Mouse (Mus musculus) limb, embryonic 12.5 days (tissue): ENCODE data around the gene Pitpnm2. TPM values are rescaled to one million over a fixed set of nuclear protein-coding genes. Genes with fewer than 3 reads are reported as not detected.

ENCODE experiments used
- ATAC-seq: fragments of 200-750 bp; cut with Nextera tagmentation; 2 replicates; pipeline ENCODE4 v1.8.0; 2017; ENCODE audit warnings: low read depth, moderate TSS enrichment; ENCODE audit not compliant: insufficient number of reproducible peaks, insufficient read depth, low FRiP score, low TSS enrichment
- H3K27ac ChIP-seq: fragments of 300-500 bp; sonication (generic); 2 replicates; pipeline ENCODE4 v1.5.1; 2016; ENCODE audit warnings: mild to moderate bottlenecking, moderate library complexity
- H3K27me3 ChIP-seq: fragments of 300-500 bp; sonication (generic); 2 replicates; pipeline ENCODE4 v1.6.1; 2016; ENCODE audit warnings: mild to moderate bottlenecking, moderate library complexity
- H3K36me3 ChIP-seq: fragments of 300-500 bp; sonication (generic); 2 replicates; pipeline ENCODE4 v1.6.1; 2016; ENCODE audit warnings: mild to moderate bottlenecking, moderate library complexity
- H3K4me1 ChIP-seq: fragments of 300-500 bp; sonication (generic); replicated peaks from 2 replicates; pipeline ENCODE4 v1.6.1; 2016
- H3K4me2 ChIP-seq: fragments of 300-500 bp; sonication (generic); 2 replicates; pipeline ENCODE4 v1.6.1; 2016; ENCODE audit warnings: mild to moderate bottlenecking, moderate library complexity
- H3K4me3 ChIP-seq: fragments of 300-500 bp; sonication (generic); replicated peaks from 2 replicates; pipeline ENCODE4 v1.5.1; 2016; ENCODE audit warnings: mild to moderate bottlenecking
- H3K9ac ChIP-seq: fragments of 300-500 bp; sonication (generic); replicated peaks from 2 replicates; pipeline ENCODE4 v1.6.1; 2016; ENCODE audit warnings: mild to moderate bottlenecking, moderate library complexity
- H3K9me3 ChIP-seq: fragments of 300-500 bp; sonication (generic); 2 replicates; pipeline ENCODE4 v1.6.1; 2016; ENCODE audit warnings: mild to moderate bottlenecking, moderate library complexity
- WGBS: fragments of 180-500 bp; shearing (Covaris S2); methylation state at CpG from one replicate; pipeline ENCODE4 v1.1.7; 2016; 5-methylcytosine and 5-hydroxymethylcytosine counted together
- polyA plus RNA-seq: library from polyadenylated mRNA; unstranded; fragments of >200 nt; fragmentation: Nextera tagmentation; extraction: Ambion mirVana; gene quantifications from 2 replicates; pipeline ENCODE4 v1.2.1, GENCODE M21; 2016

Gene Pitpnm2
- polyA plus RNA-seq, 1 experiment from 2014 or later: 3.1 TPM

DNA sequence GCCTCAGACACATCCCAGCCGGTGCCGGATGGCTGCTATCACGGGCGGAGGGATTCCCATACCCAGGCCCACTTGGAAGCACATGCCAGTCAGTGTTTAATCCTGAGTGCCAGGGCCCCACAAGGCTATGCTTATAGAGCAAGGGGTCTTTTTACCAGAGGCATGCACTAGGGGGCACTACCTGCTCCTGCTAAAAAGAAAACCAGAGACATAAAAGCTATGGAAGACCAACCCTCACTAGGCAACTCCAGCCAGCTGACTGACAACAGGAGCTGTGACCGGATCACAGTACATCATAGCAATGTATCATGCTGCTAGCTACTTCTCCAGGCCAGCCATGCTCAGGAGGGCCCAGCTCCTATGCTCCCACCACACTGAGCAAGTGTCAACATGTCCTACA is 87.0 kb downstream of the Pitpnm2 start:
- Histone ChIP-seq H3K27ac (no peak overlapping the region), H3K4me1 (peaks cover 58% of the 10 kb centered on the region), H3K27me3 (no peaks in the 10 kb centered on the region), H3K36me3 (no peaks in the 10 kb centered on the region), H3K9ac (no peak overlapping the region), H3K9me3 (no peaks in the 10 kb centered on the region), H3K4me3 (no peak overlapping the region), H3K4me2 (no peak overlapping the region)
- ATAC-seq: no peak
- 52% methylated on average over 5 of the region's 5 CpGs for WGBS

- Histone ChIP-seq H3K4me1 (peaks cover 51% of the 10 kb centered on the region), H3K36me3 (no peaks in the 10 kb centered on the region), H3K4me3 (no peak overlapping the region), H3K27ac (no peak overlapping the region), H3K9ac (no peak overlapping the region), H3K27me3 (no peaks in the 10 kb centered on the region), H3K9me3 (no peaks in the 10 kb centered on the region), H3K4me2 (no peak overlapping the region)
- ATAC-seq: no peak
- 50% methylated on average over 10 of the region's 10 CpGs for WGBS
These were observed 87.7 kb downstream of the Pitpnm2 start for GRCm38 (mm10) chr5:124161831-124162230.

GRCm38 (mm10) chr5:124159453-124159852 is 90.1 kb downstream of the Pitpnm2 start:
- no peak for ATAC-seq
- no peak overlapping the region for H3K4me3 ChIP-seq
- 0 out of 2 replicates have a peak overlapping the region, but pooled peaks have one; percentile 31 for H3K9ac ChIP-seq
- no peak overlapping the region for H3K4me2 ChIP-seq
- no peaks in the 10 kb centered on the region for H3K9me3 ChIP-seq
- H3K27me3 ChIP-seq: no peaks in the 10 kb centered on the region
- WGBS: 8% methylated on average over 7 of the region's 7 CpGs
- H3K4me1 ChIP-seq: peaks cover 27% of the 10 kb centered on the region
- peak overlapping the region; percentile 37; the same call in 1 of the 2 replicates for H3K27ac ChIP-seq
- H3K36me3 ChIP-seq: no peaks in the 10 kb centered on the region

DNA sequence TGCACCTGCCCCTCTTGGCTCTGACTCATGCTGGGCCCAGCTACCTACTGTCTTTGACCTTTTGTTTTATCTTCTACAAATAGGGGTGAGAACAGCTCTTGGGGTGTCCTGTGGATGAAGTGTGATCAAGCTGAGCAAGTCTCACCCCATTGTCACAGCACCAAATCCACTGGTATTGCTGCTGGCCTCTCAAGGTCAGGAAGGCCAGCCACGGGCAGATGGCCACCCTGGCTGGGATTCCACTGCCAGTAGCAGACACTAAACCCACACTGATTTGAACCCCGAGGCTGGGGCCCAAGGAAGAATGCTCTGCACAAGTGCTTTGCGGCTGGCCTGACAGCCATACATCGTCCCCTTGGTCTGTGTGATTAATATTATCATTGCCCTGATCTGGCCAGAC is 91.3 kb downstream of the Pitpnm2 start:
- ATAC-seq: no peak
- Histone ChIP-seq H3K4me3 (no peak overlapping the region), H3K27me3 (no peaks in the 10 kb centered on the region), H3K9me3 (no peaks in the 10 kb centered on the region), H3K4me2 (no peak overlapping the region), H3K4me1 (peaks cover 16% of the 10 kb centered on the region), H3K27ac (no peak overlapping the region), H3K36me3 (no peaks in the 10 kb centered on the region), H3K9ac (no peak overlapping the region)
- 48% methylated on average over 4 of the region's 4 CpGs for WGBS

- 88% methylated on average over 5 of the region's 5 CpGs for WGBS
- no peak for ATAC-seq
These were observed 93.6 kb downstream of the Pitpnm2 start for GRCm38 (mm10) chr5:124155943-124156342.

GRCm38 (mm10) chr5:124152734-124153133 is 96.8 kb downstream of the Pitpnm2 start:
- no peaks in the 10 kb centered on the region for H3K9me3 ChIP-seq
- 82% methylated on average over 4 of the region's 4 CpGs for WGBS

More at GRCm38 (mm10) chr5:124155943-124156342, 93.6 kb downstream of the Pitpnm2 start:
- Histone ChIP-seq H3K27ac (no peak overlapping the region), H3K9me3 (no peaks in the 10 kb centered on the region), H3K27me3 (no peaks in the 10 kb centered on the region), H3K4me2 (no peak overlapping the region), H3K36me3 (no peaks in the 10 kb centered on the region), H3K4me3 (no peak overlapping the region), H3K4me1 (peaks cover 10% of the 10 kb centered on the region), H3K9ac (no peak overlapping the region)

DNA sequence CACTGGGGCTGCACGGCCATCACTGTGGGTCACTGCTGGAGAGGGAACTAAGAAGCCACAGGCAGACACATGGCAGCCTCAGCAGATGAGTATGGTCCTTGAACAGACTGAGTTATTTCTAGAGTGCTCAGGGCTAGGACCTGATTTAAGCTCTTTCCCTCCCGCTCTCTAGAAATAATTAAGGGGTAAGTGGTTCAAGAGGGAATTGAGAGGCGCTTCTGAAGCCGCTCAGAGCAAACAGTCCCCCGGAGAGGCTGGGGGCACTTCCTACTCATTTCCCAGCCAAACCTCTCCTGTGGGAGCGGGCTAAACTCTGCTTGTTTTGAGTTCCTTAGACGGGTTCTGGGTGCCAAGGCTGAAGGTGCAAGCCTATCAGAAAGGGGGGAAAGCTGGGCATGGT is 98.7 kb downstream of the Pitpnm2 start:
- WGBS: 83% methylated on average over 7 of the region's 7 CpGs
- Histone ChIP-seq H3K4me2 (no peak overlapping the region), H3K27ac (no peak overlapping the region), H3K4me1 (no peaks in the 10 kb centered on the region), H3K9ac (no peak overlapping the region), H3K4me3 (no peak overlapping the region), H3K9me3 (no peaks in the 10 kb centered on the region), H3K36me3 (no peaks in the 10 kb centered on the region), H3K27me3 (no peaks in the 10 kb centered on the region)
- ATAC-seq: no peak

More at GRCm38 (mm10) chr5:124152734-124153133, 96.8 kb downstream of the Pitpnm2 start:
- no peak overlapping the region for H3K9ac ChIP-seq
- ATAC-seq: no peak
- no peak overlapping the region for H3K4me2 ChIP-seq
- no peak overlapping the region for H3K27ac ChIP-seq
- H3K27me3 ChIP-seq: no peaks in the 10 kb centered on the region
- H3K4me1 ChIP-seq: no peaks in the 10 kb centered on the region
- H3K4me3 ChIP-seq: no peak overlapping the region
- no peaks in the 10 kb centered on the region for H3K36me3 ChIP-seq

DNA sequence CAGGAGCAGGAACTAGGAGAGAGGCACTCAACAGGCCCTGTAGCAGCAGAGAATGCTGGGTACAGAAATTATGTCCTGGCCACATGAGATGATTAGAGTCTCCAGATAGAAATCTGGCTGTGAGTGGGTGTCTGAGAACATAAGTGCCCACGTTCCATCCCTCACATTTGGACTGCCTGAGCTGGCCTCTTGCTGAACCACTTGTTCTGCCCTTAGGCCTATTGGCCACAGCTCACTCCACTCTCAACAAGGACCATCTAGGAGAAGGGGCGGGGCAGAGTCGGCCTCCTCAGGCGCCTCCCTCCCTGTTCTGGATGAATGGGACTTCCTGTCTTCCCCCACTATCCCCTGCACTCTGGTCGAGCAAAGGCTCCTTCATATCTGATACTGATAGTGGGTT is 100.5 kb downstream of the Pitpnm2 start:
- H3K4me3 ChIP-seq: no peak overlapping the region
- no peak overlapping the region for H3K4me2 ChIP-seq
- H3K27me3 ChIP-seq: no peaks in the 10 kb centered on the region
- 70% methylated on average over 5 of the region's 5 CpGs for whole genome bisulfite sequencing
- H3K9ac ChIP-seq: no peak overlapping the region
- H3K9me3 ChIP-seq: no peaks in the 10 kb centered on the region
- ATAC-seq: no peak
- no peaks in the 10 kb centered on the region for H3K36me3 ChIP-seq
- no peak overlapping the region for H3K27ac ChIP-seq
- no peaks in the 10 kb centered on the region for H3K4me1 ChIP-seq

GRCm38 (mm10) chr5:124138066-124138465 is 111.5 kb downstream of the Pitpnm2 start:
- H3K36me3 ChIP-seq: peaks cover 16% of the 10 kb centered on the region; the same call in 1 of the 2 replicates
- H3K9ac ChIP-seq: no peak overlapping the region
- H3K9me3 ChIP-seq: 0 out of 2 replicates have a peak, but pooled peaks cover 6% of the 10 kb centered on the region
- 86% methylated on average over 7 of the region's 7 CpGs for WGBS
- no peaks in the 10 kb centered on the region for H3K4me1 ChIP-seq
- no peak for ATAC-seq
- no peak overlapping the region for H3K4me3 ChIP-seq
- no peak overlapping the region for H3K4me2 ChIP-seq
- H3K27me3 ChIP-seq: no peaks in the 10 kb centered on the region
- H3K27ac ChIP-seq: no peak overlapping the region

- 85% methylated on average over 5 of the region's 5 CpGs for WGBS
- no peaks in the 10 kb centered on the region for H3K4me1 ChIP-seq
- no peak for ATAC-seq
- no peak overlapping the region for H3K9ac ChIP-seq
- no peaks in the 10 kb centered on the region for H3K27me3 ChIP-seq
- H3K4me2 ChIP-seq: no peak overlapping the region
- H3K27ac ChIP-seq: no peak overlapping the region
- peaks cover 17% of the 10 kb centered on the region; the same call in 1 of the 2 replicates for H3K36me3 ChIP-seq
- no peaks in the 10 kb centered on the region for H3K9me3 ChIP-seq
- no peak overlapping the region for H3K4me3 ChIP-seq
These were observed 115.3 kb downstream of the Pitpnm2 start for GRCm38 (mm10) chr5:124134261-124134660.

DNA sequence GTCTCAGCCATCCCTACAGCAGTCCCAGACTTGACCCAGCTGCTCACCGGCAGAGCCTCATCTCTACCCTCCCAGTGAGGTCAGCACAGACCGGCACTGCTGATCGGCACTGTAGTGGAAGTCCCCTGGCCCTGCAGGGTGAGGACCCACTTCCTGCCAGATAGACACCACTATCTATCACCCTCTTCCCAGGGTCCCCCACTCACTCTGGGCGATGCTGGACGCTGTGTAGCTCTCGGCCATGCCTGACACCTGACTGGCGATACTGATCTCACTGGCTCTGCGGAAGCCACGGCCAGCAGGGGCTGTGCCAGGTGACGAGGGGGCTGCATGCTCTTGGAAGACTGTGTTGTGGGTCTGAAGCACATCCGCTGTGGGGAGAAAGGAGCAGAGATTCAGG is 124.5 kb downstream of the Pitpnm2 start:
- Histone ChIP-seq H3K4me1 (no peaks in the 10 kb centered on the region), H3K36me3 (peaks cover 69% of the 10 kb centered on the region), H3K4me2 (no peak overlapping the region), H3K4me3 (no peak overlapping the region), H3K9me3 (no peaks in the 10 kb centered on the region), H3K27ac (no peak overlapping the region), H3K9ac (no peak overlapping the region), H3K27me3 (no peaks in the 10 kb centered on the region)
- no peak for ATAC-seq
- WGBS: 84% methylated on average over 11 of the region's 11 CpGs

- WGBS: 90% methylated on average over 18 of the region's 18 CpGs
- H3K4me1 ChIP-seq: peaks cover 15% of the 10 kb centered on the region
- peaks cover 71% of the 10 kb centered on the region for H3K36me3 ChIP-seq
These were observed 127.2 kb downstream of the Pitpnm2 start for GRCm38 (mm10) chr5:124122357-124122756.

More at GRCm38 (mm10) chr5:124122357-124122756, 127.2 kb downstream of the Pitpnm2 start:
- Histone ChIP-seq H3K9me3 (no peaks in the 10 kb centered on the region), H3K9ac (no peak overlapping the region), H3K27me3 (no peaks in the 10 kb centered on the region), H3K4me2 (no peak overlapping the region), H3K27ac (no peak overlapping the region), H3K4me3 (no peak overlapping the region)
- no peak for ATAC-seq
